Mouse (Mus musculus) lung, postnatal 0 days (tissue): ENCODE results near the gene Pde6c.

Experiments
- CTCF ChIP-seq: IDR thresholded peaks from 2 replicates; pipeline ENCODE4 v1.5.1; 2016; ENCODE audit warnings: antibody characterized with exemption, mild to moderate bottlenecking
- EP300 ChIP-seq: IDR thresholded peaks from 2 replicates; pipeline ENCODE4 v1.6.1; 2016; ENCODE audit warnings: antibody characterized with exemption, mild to moderate bottlenecking, control low read depth

DNA sequence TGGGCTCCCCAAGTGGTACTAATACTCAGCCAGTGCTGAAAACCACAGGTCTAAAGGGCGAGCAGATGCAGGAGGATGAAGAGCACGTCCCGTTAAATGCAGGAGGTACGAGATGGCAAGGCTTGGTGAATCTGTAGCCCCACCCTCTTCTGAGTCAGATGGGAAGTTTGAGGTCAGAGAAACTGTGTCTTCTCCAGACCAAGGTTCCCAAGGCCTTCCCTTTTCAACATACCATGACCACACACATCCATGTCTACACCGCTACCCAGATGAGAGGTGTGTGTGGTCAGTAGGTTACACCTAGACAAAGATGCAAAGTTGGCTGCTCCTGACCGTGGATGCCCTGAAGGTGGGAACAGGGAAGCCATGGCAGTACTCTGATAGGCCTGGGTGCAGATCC is 2.2 kb downstream of the Pde6c start:
- TF ChIP-seq CTCF (no peak), EP300 (no peak)
